Mouse (Mus musculus): Measurements from ENCODE around the gene Slc38a2.

Gene Slc38a2

GRCm38 (mm10) chr15:96665889-96666288 is 33.6 kb downstream of the Slc38a2 start:
- DNase-seq (ENCODE audit: low read depth, low spot score), result peak; percentile 88

GRCm38 (mm10) chr15:96660590-96661141 is 38.9 kb downstream of the Slc38a2 start:
- DNase-seq (ENCODE audit: low read depth, low spot score), result no peak

- DNase-seq (ENCODE audit: low read depth, low spot score), result no peak
These were observed 41.3 kb downstream of the Slc38a2 start for GRCm38 (mm10) chr15:96658275-96658602.

GRCm38 (mm10) chr15:96657576-96658274 is 41.8 kb downstream of the Slc38a2 start:
- no peak for DNase-seq (ENCODE audit: low read depth, low spot score)

- no peak for DNase-seq (ENCODE audit: low read depth, low spot score)
These were observed 44.0 kb downstream of the Slc38a2 start for GRCm38 (mm10) chr15:96655514-96655913.

- no peak for DNase-seq (ENCODE audit: low read depth, low spot score)
These were observed 44.8 kb downstream of the Slc38a2 start for GRCm38 (mm10) chr15:96654714-96655113.

- DNase-seq (ENCODE audit: low read depth, low spot score), result no peak
These were observed 46.5 kb downstream of the Slc38a2 start for GRCm38 (mm10) chr15:96653011-96653410.

- DNase-seq (ENCODE audit: low read depth, low spot score), result no peak
These were observed 47.0 kb downstream of the Slc38a2 start for GRCm38 (mm10) chr15:96652531-96652930.

- DNase-seq (ENCODE audit: low read depth, low spot score), result peak; percentile 73
These were observed 52.2 kb downstream of the Slc38a2 start for GRCm38 (mm10) chr15:96647376-96647775.

GRCm38 (mm10) chr15:96642436-96643405 is 56.8 kb downstream of the Slc38a2 start, which contains the start of gene Slc38a1:
Slc38a1 (minus strand) TSS chr15:96642913.
- DNase-seq (ENCODE audit: low read depth, low spot score), result peak; percentile 90

- DNase-seq (ENCODE audit: low read depth, low spot score), result peak; percentile 45
These were observed 57.6 kb downstream of the Slc38a2 start for GRCm38 (mm10) chr15:96641821-96642435.

GRCm38 (mm10) chr15:96641111-96641820 is 58.3 kb downstream of the Slc38a2 start:
- DNase-seq (ENCODE audit: low read depth, low spot score), result peak; percentile 81

GRCm38 (mm10) chr15:96640291-96640985 is 59.1 kb downstream of the Slc38a2 start:
- DNase-seq (ENCODE audit: low read depth, low spot score), result peak; percentile 77

GRCm38 (mm10) chr15:96639630-96640029 is 59.9 kb downstream of the Slc38a2 start:
- no peak for DNase-seq (ENCODE audit: low read depth, low spot score)

- DNase-seq (ENCODE audit: low read depth, low spot score), result no peak
These were observed 60.9 kb downstream of the Slc38a2 start for GRCm38 (mm10) chr15:96638656-96639055.

- DNase-seq (ENCODE audit: low read depth, low spot score), result no peak
These were observed 61.4 kb downstream of the Slc38a2 start for GRCm38 (mm10) chr15:96638173-96638572.

All from forelimb bud, embryonic 11.5 days (tissue).